Mouse (Mus musculus) CH12.LX (cell line): ENCODE measurements around the gene Ezh1.

Experiments used
- CTCF ChIP-seq, 2 experiments: IDR thresholded peaks in 1 of 2; conservative IDR thresholded peaks in 1 of 2; 2 replicates each; pipeline ENCODE4 v1.5.1; 2011 to 2012; ENCODE audit warnings: low read depth in 2 of 2, low read length in 2 of 2, improper control_type of control experiment in 1 of 2, inconsistent platforms in 1 of 2, mild to moderate bottlenecking in 1 of 2, moderate library complexity in 1 of 2
- E2F4 ChIP-seq: IDR thresholded peaks from 2 replicates; pipeline ENCODE4 v1.6.1; 2011; ENCODE audit warnings: low read depth, low read length, improper control_type of control experiment; ENCODE audit not compliant: insufficient replicate concordance
- ELF1 ChIP-seq: IDR thresholded peaks from 2 replicates; pipeline ENCODE4 v1.6.1; 2014; ENCODE audit warnings: low read depth, mild to moderate bottlenecking, inconsistent platforms, low read length, improper control_type of control experiment
- ETS1 ChIP-seq: conservative IDR thresholded peaks from 2 replicates; pipeline ENCODE4 v1.6.1; 2012; ENCODE audit warnings: low read depth, mild to moderate bottlenecking, inconsistent platforms, low read length, improper control_type of control experiment, moderate library complexity
- JUN ChIP-seq: IDR thresholded peaks from 2 replicates; pipeline ENCODE4 v1.6.1; 2011; ENCODE audit warnings: low read depth, mild to moderate bottlenecking, low read length, improper control_type of control experiment, moderate library complexity; ENCODE audit not compliant: insufficient read depth
- MAX ChIP-seq: IDR thresholded peaks from 2 replicates; pipeline ENCODE4 v1.6.1; 2011; ENCODE audit warnings: low read length, improper control_type of control experiment
- POLR2A ChIP-seq: IDR thresholded peaks from 2 replicates; pipeline ENCODE4 v1.6.1; 2011; ENCODE audit warnings: low read depth, mild to moderate bottlenecking, improper control_type of control experiment, low read length
- ZMIZ1 ChIP-seq: IDR thresholded peaks from 2 replicates; pipeline ENCODE4 v1.6.1; 2012; ENCODE audit warnings: low read depth, mild to moderate bottlenecking, inconsistent platforms, low read length, improper control_type of control experiment

GRCm38 (mm10) chr11:101224337-101224736 is 1.9 kb downstream of the Ezh1 start:
- no peak for TF ChIP-seq ELF1
- TF ChIP-seq ZMIZ1, result no peak
- TF ChIP-seq POLR2A, result no peak
- TF ChIP-seq CTCF (conservative IDR thresholded peaks at IDR 0.05 in 1 of 2, IDR thresholded peaks at IDR 0.05 in 1 of 2; ENCODE audit: low read depth in 2 of 2, low read length in 2 of 2), result no peak
- TF ChIP-seq JUN, result no peak
- no peak for TF ChIP-seq ETS1
- TF ChIP-seq E2F4, result no peak
- TF ChIP-seq MAX, result no peak
